Mouse (Mus musculus): Measurements from ENCODE around the gene Gm30737. TPM values are rescaled to one million over a fixed set of nuclear protein-coding genes. Genes with fewer than 3 reads are reported as not detected.

Gene Gm30737
- polyA plus RNA-seq (2014; fragmentation: Illumina TruSeq; extraction: RNeasy Lipid Tissue Mini Kit (QIAGEN cat#74804); ENCODE audit: low read depth, low replicate concordance): not detected

DNA sequence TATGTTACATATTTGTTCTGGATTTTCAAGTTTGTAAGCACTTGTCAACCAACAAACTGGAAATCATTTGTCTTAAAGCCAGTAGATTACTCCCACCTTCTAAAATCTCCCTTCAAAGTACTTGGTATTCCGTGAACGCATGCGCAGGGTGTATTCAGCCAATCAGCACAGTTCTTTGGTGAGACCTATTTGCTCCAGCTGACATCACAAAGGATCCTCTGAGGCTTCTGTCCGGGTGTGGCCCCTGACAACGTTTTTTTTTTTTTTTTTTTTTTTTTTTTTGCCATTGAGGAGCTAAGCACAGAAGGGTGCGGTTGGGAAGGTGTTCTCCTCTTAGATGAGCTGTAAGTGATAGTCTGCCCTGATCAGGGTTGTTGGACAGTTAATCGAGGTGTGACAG, at the start of gene Gm30737:
Gm30737 (plus strand) TSS at position 301 of the 400 bp plus-strand sequence.

